Mouse (Mus musculus): ENCODE measurements around the gene Tbc1d16.

DNA sequence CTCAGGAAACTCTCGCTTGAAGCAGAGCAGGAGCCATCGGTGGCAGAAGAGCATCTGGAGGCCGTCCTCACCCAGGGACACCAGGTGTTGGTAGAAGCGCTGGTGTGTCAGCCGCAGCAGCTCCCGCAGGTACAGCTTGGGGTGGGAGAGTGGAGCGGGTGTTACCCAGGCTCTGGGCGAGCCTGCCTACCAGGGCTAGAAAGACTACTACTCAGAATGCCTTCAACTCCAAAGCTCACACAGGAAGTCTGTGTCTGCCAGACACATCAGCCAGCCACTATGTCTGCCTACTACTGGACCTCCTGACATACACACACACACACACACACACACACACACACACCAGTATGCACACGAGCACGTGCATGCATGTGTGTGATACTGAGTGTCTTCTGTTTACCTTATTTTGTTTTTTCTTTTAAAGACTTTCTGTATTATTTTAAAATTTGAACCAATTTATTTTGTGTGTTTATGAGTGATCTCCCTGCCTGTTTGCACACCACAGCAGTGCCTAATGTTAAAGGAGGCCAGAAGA is 77.2 kb downstream of the Tbc1d16 start:
- TF ChIP-seq CTCF (IDR thresholded peaks at IDR 0.05; ENCODE audit: insufficient read depth, low read length) (no peak), POLR2A (IDR thresholded peaks at IDR 0.05; ENCODE audit: borderline replicate concordance, extremely low read depth, low read depth, low read length) (no peak)
